Mouse (Mus musculus) stomach, adult 2 months (tissue): ENCODE data around the gene Adcyap1r1. TPM values are rescaled to one million over a fixed set of nuclear protein-coding genes. Genes with fewer than 3 reads are reported as not detected.

Source experiments
- polyA plus RNA-seq: library from polyadenylated mRNA; depleted of rRNA; stranded (reverse); fragments of >200 nt; gene quantifications from 2 replicates; pipeline ENCODE4 v1.2.3, GENCODE M21; 2012; rRNA removed

Adcyap1r1 gene
- 1.6 and 7.1 TPM in 2 replicates for polyA plus RNA-seq

GRCm38 (mm10) chr6:55451771-55452371 is at the start of gene Adcyap1r1:
TSS of gene Adcyap1r1 (plus strand) at chr6:55451978.

Other genes with a start within 250 kb of the Adcyap1r1 start
- gene Mindy4, start 248.6 kb upstream of the Adcyap1r1 start, polyA plus RNA-seq: 1.4 and 2.6 TPM in 2 replicates
- gene Aqp1, start 115.5 kb upstream of the Adcyap1r1 start, polyA plus RNA-seq: 43.8 and 44.5 TPM in 2 replicates
- gene Ghrhr, start 75.7 kb upstream of the Adcyap1r1 start, polyA plus RNA-seq: not detected in 2 replicates
- not detected in 2 replicates for gene Neurod6, start 229.3 kb downstream of the Adcyap1r1 start, polyA plus RNA-seq